Mouse (Mus musculus): ENCODE measurements at regions not wholly inside any gene's neighbourhood (a gene's known extent, or its start where the extent isn't known, plus 50 kb on each side); places are given as distances from the start of the nearest gene placed in this dataset.

- intact Hi-C loops (cut with DNase I), result loop anchor here (5.0 kb wide), 2 partner anchors 69 to 86 kb away; partner anchors contain the start of gene Trhde
- peak; percentile 33 to 86 for DNase-seq (ENCODE audit: low spot score in 2 of 2)
Measured at GRCm38 (mm10) chr10:114871201-114871600, 69.1 kb upstream of the Trhde start.

GRCm38 (mm10) chr10:114857166-114857565, 55.1 kb upstream of the Trhde start:
- intact Hi-C loops (cut with DNase I), result no loop called here
- DNase-seq (ENCODE audit: low spot score in 2 of 2), result no peak

GRCm38 (mm10) chr10:114852688-114853087, 50.6 kb upstream of the Trhde start:
- DNase-seq (ENCODE audit: low spot score in 2 of 2), result no peak
- intact Hi-C loops (cut with DNase I), result no loop called here
